ENCODE assay signal across 25 mouse cellular contexts in the genomic region with DNA sequence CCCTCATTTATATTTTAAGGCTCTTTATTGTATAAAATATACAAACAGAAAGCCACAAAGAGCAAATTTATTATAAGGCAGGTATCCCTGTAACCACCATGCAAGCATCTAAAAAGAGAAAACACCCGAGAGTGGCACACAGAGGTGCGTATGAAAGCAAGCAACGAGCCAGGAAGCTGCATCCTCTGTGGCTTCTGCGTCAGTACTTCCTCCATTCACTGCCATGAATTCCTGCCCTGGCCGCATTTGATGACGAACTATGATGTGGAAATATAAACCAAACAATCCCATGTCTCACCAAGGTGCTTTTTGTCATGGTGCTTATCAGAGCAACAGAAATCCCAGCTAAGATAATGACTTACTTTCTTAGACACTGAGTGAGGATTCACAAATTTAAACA.
DNase-seq lines count a peak whose midpoint lies in the region; ATAC-seq and TF ChIP-seq lines count a peak whose summit lies in the region.
"Had no signal": no experiment of that assay in that cellular context is flagged by ENCODE, and none has a peak within 500 bp of the region (broad histone marks: within the 10 kb centered on the region; RNA-seq: fewer than 3 reads in every experiment).

No protein-coding gene starts in this region.

- peak overlapping the region; percentile 42; the same call in 1 of the 2 replicates for H3K27ac ChIP-seq in left cerebral cortex, adult 2 months
- no peak overlapping the region for H3K27ac ChIP-seq in hindbrain, embryonic 12.5 days
- no peak overlapping the region for H3K27ac ChIP-seq in cerebellum, adult 2 months (ENCODE audit: insufficient read depth, low read length)
- H3K27ac ChIP-seq: forebrain, embryonic 10.5 days; gastrocnemius, adult 2 months; heart, adult 2 months; heart, embryonic 10.5 days; heart, embryonic 13.5 days; hindbrain, embryonic 10.5 days; hindbrain, embryonic 14.5 days had no signal

- peaks cover 2% of the 10 kb centered on the region; the same call in 1 of the 2 replicates for H3K4me1 ChIP-seq in hindbrain, embryonic 12.5 days
- H3K4me1 ChIP-seq in cerebellum, adult 2 months (ENCODE audit: control insufficient read depth, insufficient read depth, low read length), result peaks cover 7% of the 10 kb centered on the region; the same call in 1 of the 2 replicates

- ATAC-seq in granulocyte monocyte progenitor cell, adult 5-6 weeks (replicated peaks; ENCODE audit: poor library complexity, severe bottlenecking), result peak; percentile 75
- ATAC-seq in megakaryocyte progenitor cell, adult 5-6 weeks (replicated peaks; ENCODE audit: poor library complexity), result peak; percentile 85
- no peak for ATAC-seq in hindbrain, embryonic 12.5 days (ENCODE audit: low FRiP score)
- ATAC-seq: activated CD4-positive, CD25-positive, alpha-beta regulatory T cell, adult 4 months; forebrain, embryonic 14.5 days; forebrain, postnatal 0 days had no signal

- H3K9me3 ChIP-seq in hindbrain, embryonic 12.5 days (replicated peaks), result no peaks in the 10 kb centered on the region
- H3K9me3 ChIP-seq: forebrain, embryonic 10.5 days; heart, embryonic 10.5 days; heart, embryonic 13.5 days; hindbrain, embryonic 10.5 days had no signal

- H3K36me3 ChIP-seq in splenic B cell, adult 2 months (ENCODE audit: control insufficient read depth, insufficient read depth, low read length, poor library complexity, severe bottlenecking), result no peaks in the 10 kb centered on the region
- no peaks in the 10 kb centered on the region; the same call in 1 of the 2 replicates for H3K36me3 ChIP-seq in hindbrain, embryonic 12.5 days
- H3K36me3 ChIP-seq: forebrain, embryonic 10.5 days; hindbrain, embryonic 10.5 days had no signal

- 94% methylated on average over 6 of the region's 6 CpGs for WGBS in hindbrain, embryonic 12.5 days
- 94% methylated on average over 6 of the region's 6 CpGs for WGBS in cerebellum, adult 2 months

- no peak for TF ChIP-seq CTCF in left cerebral cortex, adult 2 months (IDR thresholded peaks at IDR 0.05)
- TF ChIP-seq CTCF in cerebellum, adult 2 months (IDR thresholded peaks at IDR 0.05; ENCODE audit: borderline replicate concordance, insufficient read depth, low read depth, low read length), result no peak

- intact Hi-C loops in left cerebral cortex, adult 2 months (cut with DNase I), result no loop called here

- no peak overlapping the region for H3K9ac ChIP-seq in hindbrain, embryonic 12.5 days
- H3K9ac ChIP-seq: forebrain, postnatal 0 days; heart, embryonic 13.5 days; hindbrain, embryonic 14.5 days had no signal

- no peak overlapping the region for H3K4me3 ChIP-seq in left cerebral cortex, adult 2 months
- no peak overlapping the region for H3K4me3 ChIP-seq in hindbrain, embryonic 12.5 days
- no peak overlapping the region for H3K4me3 ChIP-seq in cerebellum, adult 2 months (replicated peaks; ENCODE audit: insufficient read depth, low read depth, low read length)
- H3K4me3 ChIP-seq: forebrain, embryonic 10.5 days; gastrocnemius, adult 2 months; heart, adult 2 months; heart, embryonic 10.5 days; heart, embryonic 13.5 days; hindbrain, embryonic 10.5 days had no signal

- no peak overlapping the region for H3K4me2 ChIP-seq in hindbrain, embryonic 12.5 days (replicated peaks)
- H3K4me2 ChIP-seq: heart, embryonic 13.5 days; hindbrain, embryonic 14.5 days had no signal

- no peak for TF ChIP-seq POLR2A in cerebellum, adult 2 months (IDR thresholded peaks at IDR 0.05; ENCODE audit: borderline replicate concordance, insufficient read depth, low read length)

- DNase-seq in left cerebral cortex, adult 2 months (ENCODE audit: extremely low spot score in 1 of 2, low spot score in 2 of 2), result peak in 1 of 2 experiments; percentile 4
- no peak for DNase-seq in left cerebral cortex, adult 9 months (ENCODE audit: low spot score in 2 of 2)
- DNase-seq in splenic B cell, adult 2 months (ENCODE audit: low read depth, low spot score), result peak; percentile 12
- DNase-seq in embryo, embryonic 9.5 days (ENCODE audit: extremely low spot score), result no peak
- no peak for DNase-seq in cerebellum, adult 2 months
- DNase-seq: adrenal gland, adult 8-10 months; adrenal gland, postnatal 25 days; cerebellum, adult 18-20 months; cerebellum, adult 9-11 months; cerebellum, postnatal 25 days; embryo, embryonic 11 days; forebrain, postnatal 0 days; gastrocnemius, adult 2 months; gastrocnemius, postnatal 14 days; heart, adult 2 months had no signal

- no peaks in the 10 kb centered on the region for H3K27me3 ChIP-seq in splenic B cell, adult 2 months (ENCODE audit: control insufficient read depth, insufficient read depth, low read length, poor library complexity, severe bottlenecking)
- H3K27me3 ChIP-seq in hindbrain, embryonic 12.5 days, result no peaks in the 10 kb centered on the region
- H3K27me3 ChIP-seq in cerebellum, adult 2 months (ENCODE audit: control insufficient read depth, insufficient read depth, low read length), result no peaks in the 10 kb centered on the region
- H3K27me3 ChIP-seq: heart, embryonic 13.5 days had no signal
